In the genomic region with DNA sequence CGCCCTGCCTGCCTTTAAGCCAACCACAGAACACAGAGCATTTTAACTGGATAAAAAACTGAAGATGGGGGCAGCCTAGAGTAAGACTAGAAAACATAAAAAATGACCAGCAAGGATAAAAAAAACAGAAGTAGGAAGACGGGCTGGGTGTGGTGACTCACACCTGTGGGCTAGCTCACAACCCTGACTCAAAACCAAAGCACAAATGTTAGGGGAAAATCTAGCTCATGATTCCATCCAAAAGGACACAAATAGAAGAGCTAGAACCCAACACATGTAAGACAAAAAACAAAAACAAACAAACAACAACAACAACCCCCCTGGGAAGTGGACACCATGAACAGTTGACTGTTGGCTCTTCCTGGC, we compare ENCODE assay signal across 8 mouse cellular contexts.
"Had no signal": no experiment of that assay in that cellular context is flagged by ENCODE, and none has a peak within 500 bp of the region (broad histone marks: within the 10 kb centered on the region; RNA-seq: fewer than 3 reads in every experiment).

No protein-coding gene starts in this region.

- H3K9ac ChIP-seq: limb, embryonic 13.5 days; liver, embryonic 12.5 days; liver, embryonic 15.5 days; lung, embryonic 15.5 days had no signal

- H3K9me3 ChIP-seq: limb, embryonic 10.5 days; limb, embryonic 13.5 days; liver, embryonic 12.5 days; liver, embryonic 15.5 days; lung, embryonic 15.5 days had no signal

- H3K4me1 ChIP-seq: liver, embryonic 12.5 days had no signal

- H3K4me2 ChIP-seq: limb, embryonic 13.5 days; liver, embryonic 12.5 days; liver, embryonic 15.5 days; lung, embryonic 15.5 days; midbrain, embryonic 11.5 days had no signal

- H3K36me3 ChIP-seq: liver, embryonic 12.5 days; liver, embryonic 15.5 days had no signal

- H3K27ac ChIP-seq: kidney, postnatal 0 days; limb, embryonic 10.5 days; limb, embryonic 13.5 days; liver, embryonic 12.5 days; liver, embryonic 15.5 days; lung, embryonic 15.5 days; stomach, postnatal 0 days had no signal

- H3K4me3 ChIP-seq: limb, embryonic 10.5 days; limb, embryonic 13.5 days; liver, embryonic 12.5 days; liver, embryonic 15.5 days; lung, embryonic 15.5 days had no signal

- ATAC-seq: liver, embryonic 12.5 days had no signal

- H3K27me3 ChIP-seq: liver, embryonic 12.5 days; liver, embryonic 15.5 days; lung, embryonic 15.5 days had no signal
